Mouse (Mus musculus) hindbrain, embryonic 16.5 days (tissue): Measurements from ENCODE around the gene Kif22. TPM values are rescaled to one million over a fixed set of nuclear protein-coding genes. Genes with fewer than 3 reads are reported as not detected.

Experiments used
- ATAC-seq: fragments of 200-750 bp; cut with Nextera tagmentation; 2 replicates; pipeline ENCODE4 v1.8.0; 2017; ENCODE audit warnings: moderate TSS enrichment, moderate library complexity
- H3K27ac ChIP-seq: fragments of 300-500 bp; sonication (generic); 2 replicates; pipeline ENCODE4 v1.5.1; 2014; ENCODE audit warnings: low read depth, mild to moderate bottlenecking, control low read depth, low read length, moderate library complexity
- H3K27me3 ChIP-seq: fragments of 300-500 bp; sonication (generic); replicated peaks from 2 replicates; pipeline ENCODE4 v1.6.1; 2014; ENCODE audit warnings: low read length; ENCODE audit not compliant: control insufficient read depth, insufficient read depth
- H3K36me3 ChIP-seq: fragments of 300-500 bp; sonication (generic); 2 replicates; pipeline ENCODE4 v1.6.1; 2014; ENCODE audit warnings: mild to moderate bottlenecking, low read length, moderate library complexity, mixed read lengths; ENCODE audit not compliant: control insufficient read depth, insufficient read depth
- H3K4me1 ChIP-seq: fragments of 300-500 bp; sonication (generic); 2 replicates; pipeline ENCODE4 v1.6.1; 2014; ENCODE audit warnings: low read depth, low read length; ENCODE audit not compliant: control insufficient read depth, insufficient read depth
- H3K4me2 ChIP-seq: fragments of 300-500 bp; sonication (generic); 2 replicates; pipeline ENCODE4 v1.6.1; 2014; ENCODE audit warnings: mild to moderate bottlenecking, low read length, control low read depth, moderate library complexity
- H3K4me3 ChIP-seq: fragments of 300-500 bp; sonication (generic); 2 replicates; pipeline ENCODE4 v1.5.1; 2014; ENCODE audit warnings: mild to moderate bottlenecking, low read length, control low read depth, moderate library complexity
- H3K9ac ChIP-seq: fragments of 300-500 bp; sonication (generic); 2 replicates; pipeline ENCODE4 v1.6.1; 2014; ENCODE audit warnings: low read depth, mild to moderate bottlenecking, control low read depth, low read length, moderate library complexity
- H3K9me3 ChIP-seq: fragments of 300-500 bp; sonication (generic); 2 replicates; pipeline ENCODE4 v1.6.1; 2014; ENCODE audit warnings: mild to moderate bottlenecking, low read length, moderate library complexity; ENCODE audit not compliant: control insufficient read depth
- WGBS: fragments of 180-500 bp; shearing (Covaris S2); extraction: QIAGEN DNeasy Blood & Tissue Kit; methylation state at CpG from one replicate; pipeline ENCODE4 v1.1.7; 2014; 5-methylcytosine and 5-hydroxymethylcytosine counted together
- polyA plus RNA-seq: library from polyadenylated mRNA; unstranded; fragments of >200 nt; fragmentation: Nextera tagmentation; extraction: Ambion mirVana; gene quantifications from 2 replicates; pipeline ENCODE4 v1.2.1, GENCODE M21; 2015

Gene Kif22
- polyA plus RNA-seq, 1 experiment from 2014 or later, result 22.2 TPM

GRCm38 (mm10) chr7:127014993-127015392 is 27.3 kb downstream of the Kif22 start:
- no peaks in the 10 kb centered on the region; the same call in 1 of the 2 replicates for H3K36me3 ChIP-seq
- no peak overlapping the region for H3K9ac ChIP-seq
- no peak overlapping the region for H3K27ac ChIP-seq
- H3K9me3 ChIP-seq, result no peaks in the 10 kb centered on the region
- WGBS, result 93% methylated on average over 12 of the region's 12 CpGs
- peaks cover 40% of the 10 kb centered on the region for H3K4me1 ChIP-seq
- ATAC-seq, result no peak
- H3K27me3 ChIP-seq, result no peaks in the 10 kb centered on the region
- H3K4me2 ChIP-seq, result no peak overlapping the region
- no peak overlapping the region for H3K4me3 ChIP-seq

GRCm38 (mm10) chr7:127014320-127014719 is 28.0 kb downstream of the Kif22 start, which contains the start of gene Mvp:
Mvp (minus strand) TSS chr7:127014621.
- ATAC-seq, result no peak
- Histone ChIP-seq H3K9ac (peak within 1 kb of the TSS; percentile 0; the same call in 1 of the 2 replicates), H3K27ac (no peak within 1 kb of the TSS), H3K4me1 (peaks cover 34% of the 10 kb centered on the region), H3K27me3 (no peaks in the 10 kb centered on the region), H3K36me3 (no peaks in the 10 kb centered on the region; the same call in 1 of the 2 replicates), H3K4me3 (peak within 1 kb of the TSS; percentile 29), H3K4me2 (peak within 1 kb of the TSS; percentile 38), H3K9me3 (no peaks in the 10 kb centered on the region)
- WGBS, result 74% methylated on average over 11 of the region's 11 CpGs

- ATAC-seq, result no peak
- Histone ChIP-seq H3K36me3 (no peaks in the 10 kb centered on the region; the same call in 1 of the 2 replicates), H3K4me1 (peaks cover 25% of the 10 kb centered on the region), H3K4me3 (no peak overlapping the region), H3K9ac (no peak overlapping the region), H3K27me3 (no peaks in the 10 kb centered on the region), H3K9me3 (no peaks in the 10 kb centered on the region), H3K27ac (no peak overlapping the region), H3K4me2 (no peak overlapping the region)
- 96% methylated on average over 6 of the region's 6 CpGs for WGBS
Measured at GRCm38 (mm10) chr7:127013385-127013784, 28.9 kb downstream of the Kif22 start.

GRCm38 (mm10) chr7:127012845-127013244 is 29.4 kb downstream of the Kif22 start:
- Histone ChIP-seq H3K36me3 (no peaks in the 10 kb centered on the region; the same call in 1 of the 2 replicates), H3K9me3 (no peaks in the 10 kb centered on the region), H3K4me3 (no peak overlapping the region), H3K4me1 (peaks cover 19% of the 10 kb centered on the region), H3K27me3 (no peaks in the 10 kb centered on the region), H3K9ac (no peak overlapping the region), H3K27ac (no peak overlapping the region), H3K4me2 (no peak overlapping the region)
- ATAC-seq, result no peak
- 95% methylated on average over 10 of the region's 10 CpGs for WGBS

GRCm38 (mm10) chr7:127012374-127012773 is 29.9 kb downstream of the Kif22 start:
- H3K27ac ChIP-seq, result no peak overlapping the region
- no peak for ATAC-seq
- WGBS, result 92% methylated on average over 6 of the region's 6 CpGs

GRCm38 (mm10) chr7:127011717-127012116 is 30.6 kb downstream of the Kif22 start:
- Histone ChIP-seq H3K27ac (no peak overlapping the region), H3K9me3 (no peaks in the 10 kb centered on the region), H3K27me3 (no peaks in the 10 kb centered on the region), H3K4me1 (peaks cover 16% of the 10 kb centered on the region), H3K36me3 (no peaks in the 10 kb centered on the region; the same call in 1 of the 2 replicates), H3K4me2 (no peak overlapping the region), H3K9ac (no peak overlapping the region), H3K4me3 (no peak overlapping the region)
- ATAC-seq, result no peak
- 82% methylated on average over 2 of the region's 2 CpGs for WGBS

More at GRCm38 (mm10) chr7:127012374-127012773, 29.9 kb downstream of the Kif22 start:
- no peak overlapping the region for H3K4me2 ChIP-seq
- H3K27me3 ChIP-seq, result no peaks in the 10 kb centered on the region
- H3K9ac ChIP-seq, result no peak overlapping the region
- H3K4me1 ChIP-seq, result peaks cover 16% of the 10 kb centered on the region
- no peaks in the 10 kb centered on the region for H3K9me3 ChIP-seq
- no peaks in the 10 kb centered on the region; the same call in 1 of the 2 replicates for H3K36me3 ChIP-seq
- no peak overlapping the region for H3K4me3 ChIP-seq

GRCm38 (mm10) chr7:127011051-127011450 is 31.2 kb downstream of the Kif22 start:
- peaks cover 15% of the 10 kb centered on the region for H3K4me1 ChIP-seq
- H3K4me2 ChIP-seq, result no peak overlapping the region
- no peaks in the 10 kb centered on the region for H3K27me3 ChIP-seq
- H3K9me3 ChIP-seq, result no peaks in the 10 kb centered on the region
- no peak for ATAC-seq
- WGBS, result 95% methylated on average over 2 of the region's 2 CpGs
- H3K4me3 ChIP-seq, result no peak overlapping the region
- no peaks in the 10 kb centered on the region; the same call in 1 of the 2 replicates for H3K36me3 ChIP-seq
- H3K27ac ChIP-seq, result no peak overlapping the region
- no peak overlapping the region for H3K9ac ChIP-seq

- Histone ChIP-seq H3K4me1 (peaks cover 6% of the 10 kb centered on the region), H3K27me3 (no peaks in the 10 kb centered on the region), H3K9ac (no peak overlapping the region), H3K27ac (peak overlapping the region; percentile 54; the same call in 1 of the 2 replicates), H3K4me3 (no peak overlapping the region), H3K9me3 (no peaks in the 10 kb centered on the region), H3K36me3 (no peaks in the 10 kb centered on the region), H3K4me2 (no peak overlapping the region)
- 81% methylated on average over 17 of the region's 17 CpGs for WGBS
- no peak for ATAC-seq
Measured at GRCm38 (mm10) chr7:127009307-127010085, 32.8 kb downstream of the Kif22 start.

GRCm38 (mm10) chr7:127008239-127009019 is 33.8 kb downstream of the Kif22 start:
- H3K4me1 ChIP-seq, result no peaks in the 10 kb centered on the region; the same call in 1 of the 2 replicates
- no peak overlapping the region for H3K4me3 ChIP-seq
- peak overlapping the region; percentile 54 for H3K27ac ChIP-seq
- H3K36me3 ChIP-seq, result no peaks in the 10 kb centered on the region
- no peaks in the 10 kb centered on the region for H3K27me3 ChIP-seq
- H3K4me2 ChIP-seq, result no peak overlapping the region
- ATAC-seq, result peak; percentile 82
- H3K9ac ChIP-seq, result peak overlapping the region; percentile 10; the same call in 1 of the 2 replicates
- 50% methylated on average over 9 of the region's 9 CpGs for WGBS
- H3K9me3 ChIP-seq, result no peaks in the 10 kb centered on the region
